Mouse (Mus musculus) heart, embryonic 15.5 days (tissue): ENCODE data around the gene Thap3. TPM values are rescaled to one million over a fixed set of nuclear protein-coding genes. Genes with fewer than 3 reads are reported as not detected.

Experiments used
- ATAC-seq: fragments of 200-750 bp; cut with Nextera tagmentation; replicated peaks from 2 replicates; pipeline ENCODE4 v1.8.0; 2017; ENCODE audit warnings: low read depth, moderate TSS enrichment; ENCODE audit not compliant: insufficient number of reproducible peaks, insufficient read depth, low FRiP score
- H3K27ac ChIP-seq: fragments of 300-500 bp; sonication (generic); 2 replicates; pipeline ENCODE4 v1.5.1; 2015; ENCODE audit warnings: mild to moderate bottlenecking, inconsistent platforms
- H3K27me3 ChIP-seq: fragments of 300-500 bp; sonication (generic); 2 replicates; pipeline ENCODE4 v1.6.1; 2015; ENCODE audit warnings: inconsistent platforms
- H3K36me3 ChIP-seq: fragments of 300-500 bp; sonication (generic); 2 replicates; pipeline ENCODE4 v1.6.1; 2015; ENCODE audit warnings: mild to moderate bottlenecking, inconsistent platforms
- H3K4me1 ChIP-seq: fragments of 300-500 bp; sonication (generic); replicated peaks from 2 replicates; pipeline ENCODE4 v1.6.1; 2015; ENCODE audit warnings: inconsistent platforms
- H3K4me2 ChIP-seq: fragments of 300-500 bp; sonication (generic); 2 replicates; pipeline ENCODE4 v1.6.1; 2015; ENCODE audit warnings: inconsistent platforms, mild to moderate bottlenecking, moderate library complexity
- H3K4me3 ChIP-seq: fragments of 300-500 bp; sonication (generic); 2 replicates; pipeline ENCODE4 v1.5.1; 2015; ENCODE audit warnings: mild to moderate bottlenecking, inconsistent platforms
- H3K9ac ChIP-seq: fragments of 300-500 bp; sonication (generic); 2 replicates; pipeline ENCODE4 v1.6.1; 2015; ENCODE audit warnings: mild to moderate bottlenecking, inconsistent platforms
- H3K9me3 ChIP-seq: fragments of 300-500 bp; sonication (generic); replicated peaks from 2 replicates; pipeline ENCODE4 v1.6.1; 2016; ENCODE audit warnings: inconsistent platforms
- WGBS: fragments of 180-500 bp; shearing (Covaris S2); methylation state at CpG from one replicate; pipeline ENCODE4 v1.1.7; 2015; ENCODE audit warnings: mixed read lengths; 5-methylcytosine and 5-hydroxymethylcytosine counted together
- polyA plus RNA-seq: library from polyadenylated mRNA; unstranded; fragments of >200 nt; fragmentation: Nextera tagmentation; extraction: Ambion mirVana; gene quantifications from 2 replicates; pipeline ENCODE4 v1.2.1, GENCODE M21; 2015

The Thap3 gene
- polyA plus RNA-seq, 1 experiment from 2014 or later, result 26.3 TPM

- under 1% methylated on average over 45 of the region's 45 CpGs for WGBS
- Histone ChIP-seq H3K4me1 (peaks cover 58% of the 10 kb centered on the region), H3K4me2 (peak within 1 kb of the TSS; percentile 97), H3K9me3 (no peaks in the 10 kb centered on the region), H3K4me3 (peak within 1 kb of the TSS; percentile 75), H3K27me3 (no peaks in the 10 kb centered on the region), H3K27ac (peak within 1 kb of the TSS; percentile 96), H3K36me3 (peaks cover 7% of the 10 kb centered on the region; the same call in 1 of the 2 replicates), H3K9ac (peak within 1 kb of the TSS; percentile 86)
- ATAC-seq, result peak; percentile 89
These were observed 19.9 kb upstream of the Thap3 start, which contains the start of gene Klhl21 for GRCm38 (mm10) chr4:152008622-152009075. TSS of gene Klhl21 (plus strand) at chr4:152008803.

GRCm38 (mm10) chr4:152008148-152008500, 19.3 kb upstream of the Thap3 start:
- H3K27me3 ChIP-seq, result no peaks in the 10 kb centered on the region
- H3K4me2 ChIP-seq, result peak overlapping the region; percentile 97
- H3K27ac ChIP-seq, result peak overlapping the region; percentile 96
- WGBS, result under 1% methylated on average over 14 of the region's 14 CpGs
- peaks cover 52% of the 10 kb centered on the region for H3K4me1 ChIP-seq
- no peaks in the 10 kb centered on the region for H3K9me3 ChIP-seq
- peak overlapping the region; percentile 86 for H3K9ac ChIP-seq
- peaks cover 7% of the 10 kb centered on the region; the same call in 1 of the 2 replicates for H3K36me3 ChIP-seq
- no peak for ATAC-seq
- H3K4me3 ChIP-seq, result peak overlapping the region; percentile 75

DNA sequence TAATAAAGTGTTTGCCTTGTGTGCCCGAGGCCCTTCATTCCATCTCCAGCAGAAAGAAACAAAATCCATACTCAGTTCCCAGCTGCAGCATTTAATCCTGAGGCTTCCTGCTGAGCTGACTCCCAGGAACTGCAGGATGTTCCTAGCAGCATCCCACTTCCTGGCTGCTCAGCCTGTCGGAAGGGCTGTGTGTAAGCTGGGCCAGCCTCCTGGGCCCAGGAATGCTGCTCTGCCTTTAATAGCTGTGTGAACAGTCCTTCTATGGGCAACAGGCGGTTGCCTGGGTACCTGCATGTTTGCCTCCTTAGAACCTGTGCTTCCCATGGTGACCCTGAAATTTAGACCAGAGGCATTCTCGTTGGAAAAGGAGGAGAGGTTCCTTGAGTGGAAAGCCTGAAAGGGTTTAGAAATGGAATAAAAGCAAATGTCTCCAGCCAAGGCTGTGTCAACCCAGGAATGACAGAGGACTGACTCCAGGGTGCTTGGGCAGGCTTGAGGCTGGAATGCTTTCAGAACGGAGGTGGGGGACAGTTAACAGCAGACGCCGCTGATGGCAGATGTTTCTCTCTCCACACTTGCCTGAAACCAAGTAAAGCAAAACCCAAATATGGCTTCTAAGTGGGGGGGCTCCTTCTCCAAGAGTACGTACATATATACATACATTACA, 18.8 kb upstream of the Thap3 start:
- Histone ChIP-seq H3K4me1 (peaks cover 47% of the 10 kb centered on the region), H3K27ac (peak overlapping the region; percentile 96), H3K4me2 (peak overlapping the region; percentile 97), H3K4me3 (peak overlapping the region; percentile 75), H3K9me3 (no peaks in the 10 kb centered on the region), H3K27me3 (no peaks in the 10 kb centered on the region), H3K36me3 (peaks cover 7% of the 10 kb centered on the region; the same call in 1 of the 2 replicates), H3K9ac (peak overlapping the region; percentile 86)
- 9% methylated on average over 8 of the region's 8 CpGs for WGBS
- no peak for ATAC-seq

- Histone ChIP-seq H3K27me3 (no peaks in the 10 kb centered on the region), H3K9ac (no peak overlapping the region), H3K4me3 (no peak overlapping the region), H3K27ac (peak overlapping the region; percentile 96), H3K36me3 (0 out of 2 replicates have a peak, but pooled peaks cover 1% of the 10 kb centered on the region), H3K9me3 (no peaks in the 10 kb centered on the region), H3K4me1 (peaks cover 39% of the 10 kb centered on the region), H3K4me2 (peak overlapping the region; percentile 97; the same call in 1 of the 2 replicates)
- ATAC-seq, result no peak
- 37% methylated on average over 3 of the region's 3 CpGs for WGBS
These were observed 18.0 kb upstream of the Thap3 start for GRCm38 (mm10) chr4:152006812-152007211.

DNA sequence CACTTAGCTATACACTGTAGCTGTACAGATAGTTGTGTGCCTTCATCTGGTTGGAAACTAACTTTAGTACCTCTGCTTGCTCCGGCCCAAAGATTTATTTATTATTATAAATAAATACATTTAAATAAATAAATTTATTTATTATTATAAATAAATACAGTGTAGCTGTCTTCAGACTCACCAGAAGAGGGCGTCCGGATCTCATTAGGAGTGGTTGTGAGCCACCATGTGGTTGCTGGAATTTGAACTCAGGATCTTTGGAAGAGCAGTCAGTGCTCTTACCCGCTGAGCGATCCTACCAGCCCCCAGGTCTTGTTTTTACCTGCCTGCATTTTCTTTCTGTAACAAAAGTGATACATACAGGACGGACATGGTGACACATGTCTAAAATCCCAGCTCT, 17.3 kb upstream of the Thap3 start:
- no peak overlapping the region for H3K4me3 ChIP-seq
- H3K27ac ChIP-seq, result no peak overlapping the region
- WGBS, result 74% methylated on average over 6 of the region's 6 CpGs
- no peaks in the 10 kb centered on the region for H3K36me3 ChIP-seq
- no peaks in the 10 kb centered on the region for H3K27me3 ChIP-seq
- no peak overlapping the region for H3K4me2 ChIP-seq
- H3K4me1 ChIP-seq, result peaks cover 33% of the 10 kb centered on the region
- ATAC-seq, result no peak
- no peak overlapping the region for H3K9ac ChIP-seq
- no peaks in the 10 kb centered on the region for H3K9me3 ChIP-seq

DNA sequence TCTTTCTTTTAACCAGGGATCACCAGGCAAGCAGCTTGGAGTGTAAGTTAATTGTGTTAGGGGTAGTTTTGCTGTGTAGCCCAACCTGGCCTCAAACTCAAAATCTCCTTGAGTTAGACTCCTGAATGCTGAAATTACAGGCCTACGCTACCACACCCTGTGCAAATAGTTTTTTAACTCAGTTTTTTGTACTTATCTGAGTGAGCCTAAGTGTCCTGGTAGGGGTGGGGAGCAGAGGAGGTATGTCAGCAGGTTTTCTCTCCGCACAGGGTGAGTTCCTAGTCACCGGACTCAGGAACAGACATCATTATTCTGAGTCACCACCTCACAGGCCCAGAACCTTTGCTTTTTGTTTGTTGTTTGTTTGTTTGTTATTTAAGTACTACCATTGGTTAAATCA, 13.3 kb upstream of the Thap3 start:
- no peak overlapping the region for H3K4me3 ChIP-seq
- 89% methylated on average over 3 of the region's 3 CpGs for WGBS
- no peak for ATAC-seq
- no peak overlapping the region for H3K27ac ChIP-seq
- no peaks in the 10 kb centered on the region for H3K36me3 ChIP-seq
- H3K9me3 ChIP-seq, result no peaks in the 10 kb centered on the region
- no peaks in the 10 kb centered on the region for H3K27me3 ChIP-seq
- H3K9ac ChIP-seq, result no peak overlapping the region
- H3K4me2 ChIP-seq, result no peak overlapping the region
- H3K4me1 ChIP-seq, result peaks cover 12% of the 10 kb centered on the region

DNA sequence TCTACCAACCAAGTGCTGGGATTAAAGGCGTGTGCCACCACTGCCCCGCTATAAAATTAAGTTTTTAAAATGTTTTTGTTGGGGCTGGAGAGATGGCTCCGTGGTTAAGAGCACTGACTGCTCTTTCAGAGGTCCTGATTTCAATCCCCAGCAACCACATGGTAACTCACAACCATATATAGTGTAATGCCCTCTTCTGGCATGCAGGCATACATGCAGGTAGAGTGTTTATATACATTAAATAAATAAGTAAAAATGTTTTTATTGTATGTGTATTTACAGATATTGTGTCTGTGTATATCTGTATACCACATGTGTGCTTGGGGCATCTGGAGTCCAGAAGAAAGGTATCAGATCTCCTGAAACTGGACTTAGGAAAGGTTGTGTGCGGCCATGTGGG, 12.5 kb upstream of the Thap3 start:
- no peak for ATAC-seq
- H3K36me3 ChIP-seq, result no peaks in the 10 kb centered on the region
- no peak overlapping the region for H3K9ac ChIP-seq
- no peak overlapping the region for H3K4me3 ChIP-seq
- H3K4me2 ChIP-seq, result no peak overlapping the region
- no peaks in the 10 kb centered on the region for H3K9me3 ChIP-seq
- H3K4me1 ChIP-seq, result peaks cover 8% of the 10 kb centered on the region
- H3K27ac ChIP-seq, result no peak overlapping the region
- 70% methylated on average over 4 of the region's 4 CpGs for WGBS
- H3K27me3 ChIP-seq, result no peaks in the 10 kb centered on the region

DNA sequence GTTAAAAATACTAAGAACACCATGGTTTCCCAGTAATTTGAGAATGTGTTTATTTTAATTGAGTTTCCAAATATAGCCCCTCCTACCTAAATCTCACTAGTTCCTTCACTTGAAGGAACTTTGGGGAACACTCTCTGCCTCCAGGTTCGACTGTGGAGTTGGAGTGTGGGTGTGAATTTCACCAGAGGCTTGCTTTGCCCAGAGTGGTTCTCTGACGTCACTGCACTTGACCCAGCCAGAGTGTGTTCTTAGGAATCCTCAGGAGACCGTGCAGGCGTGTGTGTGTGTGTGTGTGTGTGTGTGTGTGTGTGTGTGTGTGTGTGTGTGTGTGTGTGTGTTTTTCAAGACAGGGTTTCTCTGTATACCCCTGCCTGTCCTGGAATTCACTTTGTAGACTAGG, 12.1 kb upstream of the Thap3 start:
- Histone ChIP-seq H3K27ac (no peak overlapping the region), H3K9me3 (no peaks in the 10 kb centered on the region), H3K4me2 (no peak overlapping the region), H3K27me3 (no peaks in the 10 kb centered on the region), H3K4me1 (peaks cover 8% of the 10 kb centered on the region), H3K4me3 (no peak overlapping the region), H3K9ac (no peak overlapping the region), H3K36me3 (no peaks in the 10 kb centered on the region)
- WGBS, result 37% methylated on average over 4 of the region's 4 CpGs
- no peak for ATAC-seq

GRCm38 (mm10) chr4:151999481-151999880, 10.7 kb upstream of the Thap3 start:
- no peaks in the 10 kb centered on the region for H3K36me3 ChIP-seq
- H3K4me1 ChIP-seq, result peaks cover 10% of the 10 kb centered on the region
- no peak overlapping the region for H3K4me2 ChIP-seq
- H3K9ac ChIP-seq, result no peak overlapping the region
- H3K9me3 ChIP-seq, result no peaks in the 10 kb centered on the region
- no peak for ATAC-seq
- 58% methylated on average over 3 of the region's 3 CpGs for WGBS
- no peak overlapping the region for H3K4me3 ChIP-seq
- H3K27me3 ChIP-seq, result no peaks in the 10 kb centered on the region
- H3K27ac ChIP-seq, result no peak overlapping the region

GRCm38 (mm10) chr4:151997701-151998100, 8.9 kb upstream of the Thap3 start:
- no peaks in the 10 kb centered on the region for H3K9me3 ChIP-seq
- H3K4me1 ChIP-seq, result peaks cover 25% of the 10 kb centered on the region
- no peaks in the 10 kb centered on the region; the same call in 1 of the 2 replicates for H3K36me3 ChIP-seq
- H3K9ac ChIP-seq, result no peak overlapping the region
- H3K27me3 ChIP-seq, result no peaks in the 10 kb centered on the region
- H3K4me3 ChIP-seq, result peak overlapping the region; percentile 100
- WGBS, result 55% methylated on average over 3 of the region's 3 CpGs
- no peak overlapping the region for H3K27ac ChIP-seq
- peak overlapping the region; percentile 89 for H3K4me2 ChIP-seq
- no peak for ATAC-seq

DNA sequence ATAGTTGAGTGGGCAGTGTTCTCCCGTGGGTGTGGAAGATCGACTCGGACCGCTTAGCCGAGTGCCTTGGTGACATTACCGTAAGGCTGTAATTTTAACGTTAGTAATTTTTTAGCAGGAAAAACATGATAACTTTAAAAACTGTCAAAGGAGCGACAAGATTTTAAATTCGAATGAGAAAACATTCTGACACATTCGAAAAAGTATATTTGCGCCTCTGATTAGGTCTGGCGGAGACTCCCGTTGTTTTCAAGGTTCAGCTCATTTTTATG, 8.1 kb upstream of the Thap3 start:
- no peaks in the 10 kb centered on the region for H3K27me3 ChIP-seq
- peak overlapping the region; percentile 89 for H3K4me2 ChIP-seq
- H3K4me1 ChIP-seq, result peaks cover 28% of the 10 kb centered on the region
- H3K9ac ChIP-seq, result peak overlapping the region; percentile 91
- no peak for ATAC-seq
- no peaks in the 10 kb centered on the region for H3K9me3 ChIP-seq
- peaks cover 7% of the 10 kb centered on the region for H3K36me3 ChIP-seq
- WGBS, result 2% methylated on average over 13 of the region's 13 CpGs
- peak overlapping the region; percentile 100 for H3K4me3 ChIP-seq
- peak overlapping the region; percentile 94 for H3K27ac ChIP-seq
